Mouse (Mus musculus) bone marrow macrophage, adult 2 months (primary cell): ENCODE results near the gene Methig1.
"Not testable (repeated sequence)": the region's sequence is repeated elsewhere in the genome, so short reads cannot be mapped to it uniquely, and the experiment has no call there.

Experiments used
- CTCF ChIP-seq: IDR thresholded peaks from 2 replicates; pipeline ENCODE4 v1.5.1; 2012; ENCODE audit warnings: low read depth, mild to moderate bottlenecking, low read length, moderate library complexity
- POLR2A ChIP-seq: IDR thresholded peaks from 2 replicates; pipeline ENCODE4 v1.6.1; 2012; ENCODE audit warnings: mild to moderate bottlenecking, low read depth, low read length, borderline replicate concordance

- TF ChIP-seq CTCF, POLR2A: not testable (repeated sequence)
Measured at GRCm38 (mm10) chr15:100318014-100318671, 34.8 kb upstream of the Methig1 start.
